Mouse (Mus musculus): ENCODE results near the gene Tspan17.
A peak's percentile ranks its signal among the peaks of the same experiment; 100 is the strongest.
"Not testable (repeated sequence)": the region's sequence is repeated elsewhere in the genome, so short reads cannot be mapped to it uniquely, and the experiment has no call there.

Gene Tspan17

GRCm38 (mm10) chr13:54765281-54766191 lies 23.6 kb upstream of the Tspan17 start:
- peak; percentile 48 for DNase-seq (ENCODE audit: low spot score)

DNA sequence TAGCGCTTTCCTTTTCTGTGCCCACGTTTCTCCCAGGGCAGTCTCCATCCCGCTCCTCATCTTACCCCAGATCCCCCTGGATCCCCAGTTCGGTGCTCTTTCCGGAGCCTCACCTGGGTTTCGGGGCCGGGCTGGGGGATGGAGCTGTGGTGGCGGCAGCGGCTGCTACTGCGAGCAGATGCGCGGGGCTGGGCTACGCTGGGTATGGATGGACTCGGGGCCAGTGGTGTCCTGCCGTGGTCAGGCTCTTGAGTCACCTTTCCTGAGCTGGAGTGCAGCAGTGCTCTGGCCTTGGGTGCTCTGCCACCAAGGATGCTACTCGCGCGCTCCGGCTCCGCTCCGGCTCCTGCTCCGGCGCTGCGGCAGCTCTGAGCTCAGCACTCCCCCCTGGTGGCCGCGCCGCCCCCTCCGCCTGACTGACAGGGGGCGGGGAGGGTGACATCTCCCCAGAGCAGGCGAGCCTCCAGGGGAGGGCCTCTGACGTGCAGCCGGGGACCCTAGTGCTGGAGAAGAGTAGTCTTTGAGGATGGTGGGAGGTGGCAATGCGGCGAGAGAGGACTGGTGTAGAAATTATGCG lies 22.9 kb upstream of the Tspan17 start, which contains the start of gene Sncb:
Gene Sncb, minus strand, starts transcription at position 404 of the 577 bp plus-strand sequence.
- DNase-seq (ENCODE audit: low spot score): peak; percentile 83

- no peak for DNase-seq (ENCODE audit: low spot score)
Observed at GRCm38 (mm10) chr13:54767012-54767411, 22.2 kb upstream of the Tspan17 start.

DNA sequence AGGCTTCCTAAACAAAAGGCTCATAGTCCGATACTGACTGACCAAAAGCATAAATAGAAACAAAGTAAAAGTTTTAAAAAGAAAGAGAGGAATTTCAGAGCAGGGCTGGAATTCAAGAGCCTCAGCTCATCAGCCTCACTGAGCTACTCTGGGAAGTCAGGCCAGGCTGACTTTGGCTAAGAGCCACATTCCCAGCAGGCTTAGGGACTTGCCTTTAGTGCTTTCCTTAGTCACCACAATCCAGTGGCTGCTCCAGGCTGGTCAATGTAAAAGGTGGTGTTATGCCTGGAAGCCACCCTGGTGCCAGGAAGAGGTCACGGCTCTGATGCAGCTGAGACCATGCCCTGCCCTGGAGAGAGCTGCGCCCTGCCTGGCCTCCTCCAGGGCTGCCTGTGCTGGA lies 8.6 kb upstream of the Tspan17 start:
- DNase-seq (ENCODE audit: low spot score): peak; percentile 71

DNA sequence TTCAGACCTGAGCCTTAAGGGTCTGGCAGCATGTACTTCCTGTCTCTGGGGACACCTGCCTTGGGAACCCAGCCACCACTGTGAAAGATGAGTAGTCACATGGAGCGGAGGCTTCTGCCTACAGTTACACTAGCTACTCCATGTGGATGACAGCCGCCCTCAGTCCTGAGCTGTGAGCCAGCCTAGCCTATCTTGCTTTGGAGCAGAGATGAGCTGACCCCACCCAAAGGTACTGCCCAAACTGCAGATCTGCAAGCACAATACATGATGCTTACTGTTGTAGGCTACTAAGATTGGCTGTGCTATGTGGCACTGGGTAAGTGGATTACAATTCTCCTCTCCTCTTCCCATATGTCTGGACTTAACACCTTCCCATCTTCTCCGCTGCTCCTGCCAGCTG lies 8.1 kb upstream of the Tspan17 start:
- no peak for DNase-seq (ENCODE audit: low spot score)

GRCm38 (mm10) chr13:54783235-54783634 lies 5.9 kb upstream of the Tspan17 start:
- DNase-seq (ENCODE audit: low spot score): no peak

DNA sequence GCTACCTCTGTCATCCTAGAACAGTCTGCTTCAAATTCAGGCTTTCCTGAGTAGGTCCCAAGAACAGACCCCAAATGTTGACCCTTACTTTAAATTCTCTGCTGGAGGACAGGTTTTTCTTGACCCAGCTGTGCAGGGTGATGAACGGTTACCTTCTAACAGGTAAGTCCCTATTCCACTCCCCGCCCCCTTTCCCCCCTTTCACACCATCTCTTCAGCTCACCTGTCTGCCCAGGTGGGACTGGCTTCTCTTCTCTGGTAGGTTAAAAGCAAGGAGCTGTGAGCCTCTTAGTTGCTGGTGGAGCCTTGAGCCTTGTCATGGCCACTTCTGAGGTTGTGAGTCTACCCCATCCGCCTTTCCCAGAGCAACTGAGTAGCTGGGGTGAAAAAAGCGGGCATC lies 5.5 kb upstream of the Tspan17 start, which contains the start of gene Eif4e1b:
Gene Eif4e1b, plus strand, starts transcription at position 301 of the 400 bp plus-strand sequence.
- no peak for DNase-seq (ENCODE audit: low spot score)

DNA sequence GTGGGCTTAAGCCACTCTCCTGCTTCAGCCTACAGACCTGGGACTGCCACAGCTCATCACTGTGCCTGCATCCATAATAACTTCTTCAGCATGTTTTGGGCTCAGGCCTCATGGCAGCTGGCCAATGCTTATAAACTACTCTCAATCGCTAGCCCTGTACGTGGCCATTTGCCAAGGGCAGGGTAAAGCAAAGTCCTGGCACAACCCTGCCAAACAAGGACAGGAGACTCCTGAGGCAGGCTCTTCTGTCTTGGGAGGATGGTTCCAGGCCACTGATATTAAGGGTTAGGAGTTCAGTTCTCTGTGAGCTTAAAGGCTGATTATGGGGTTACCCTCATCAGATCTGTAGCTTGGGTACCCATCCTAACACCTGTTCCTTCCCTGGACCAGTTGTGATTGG lies 1.6 kb upstream of the Tspan17 start:
- not testable (repeated sequence) for DNase-seq (ENCODE audit: low spot score)

DNA sequence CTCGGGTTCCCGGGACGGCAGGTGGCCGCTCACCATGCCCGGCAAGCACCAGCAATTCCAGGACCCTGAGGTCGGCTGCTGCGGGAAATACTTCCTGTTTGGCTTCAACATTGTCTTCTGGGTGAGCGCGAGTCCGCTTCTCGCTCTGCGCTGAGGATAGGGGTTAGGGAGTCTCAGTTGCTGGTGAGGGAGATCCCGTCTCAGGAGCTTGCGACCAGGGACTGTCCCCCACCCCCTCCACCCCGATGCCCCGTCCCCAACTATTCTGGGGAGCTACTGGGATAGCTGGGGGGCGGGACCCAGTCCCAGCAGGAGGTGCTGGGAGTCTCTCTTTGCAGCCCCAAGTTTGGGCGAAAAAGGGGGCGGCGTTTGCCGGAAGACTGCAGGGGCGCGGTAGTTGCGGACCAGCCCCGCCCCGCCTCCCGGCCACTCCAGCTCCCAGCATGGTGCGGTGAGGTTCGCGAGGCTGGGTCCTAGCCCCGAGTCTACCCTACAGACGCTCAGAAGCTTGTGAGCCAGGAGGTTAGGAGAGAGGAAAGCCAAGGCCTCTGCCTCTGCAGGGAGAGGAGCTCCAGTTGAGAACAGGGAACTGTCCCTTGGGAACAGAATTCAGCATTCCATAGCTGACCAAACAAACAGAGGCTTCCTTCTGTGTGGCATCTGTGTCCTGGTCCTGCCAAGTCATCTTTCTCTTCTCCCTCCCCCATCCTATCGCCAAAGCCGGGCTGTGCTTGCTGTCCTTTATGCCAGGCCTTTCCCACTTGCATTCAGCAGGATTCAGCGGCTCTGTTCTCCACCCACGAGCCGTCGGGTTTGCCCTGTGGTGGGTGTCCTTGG lies 602 bp downstream of the Tspan17 start:
- DNase-seq (ENCODE audit: low spot score): peak; percentile 83

DNA sequence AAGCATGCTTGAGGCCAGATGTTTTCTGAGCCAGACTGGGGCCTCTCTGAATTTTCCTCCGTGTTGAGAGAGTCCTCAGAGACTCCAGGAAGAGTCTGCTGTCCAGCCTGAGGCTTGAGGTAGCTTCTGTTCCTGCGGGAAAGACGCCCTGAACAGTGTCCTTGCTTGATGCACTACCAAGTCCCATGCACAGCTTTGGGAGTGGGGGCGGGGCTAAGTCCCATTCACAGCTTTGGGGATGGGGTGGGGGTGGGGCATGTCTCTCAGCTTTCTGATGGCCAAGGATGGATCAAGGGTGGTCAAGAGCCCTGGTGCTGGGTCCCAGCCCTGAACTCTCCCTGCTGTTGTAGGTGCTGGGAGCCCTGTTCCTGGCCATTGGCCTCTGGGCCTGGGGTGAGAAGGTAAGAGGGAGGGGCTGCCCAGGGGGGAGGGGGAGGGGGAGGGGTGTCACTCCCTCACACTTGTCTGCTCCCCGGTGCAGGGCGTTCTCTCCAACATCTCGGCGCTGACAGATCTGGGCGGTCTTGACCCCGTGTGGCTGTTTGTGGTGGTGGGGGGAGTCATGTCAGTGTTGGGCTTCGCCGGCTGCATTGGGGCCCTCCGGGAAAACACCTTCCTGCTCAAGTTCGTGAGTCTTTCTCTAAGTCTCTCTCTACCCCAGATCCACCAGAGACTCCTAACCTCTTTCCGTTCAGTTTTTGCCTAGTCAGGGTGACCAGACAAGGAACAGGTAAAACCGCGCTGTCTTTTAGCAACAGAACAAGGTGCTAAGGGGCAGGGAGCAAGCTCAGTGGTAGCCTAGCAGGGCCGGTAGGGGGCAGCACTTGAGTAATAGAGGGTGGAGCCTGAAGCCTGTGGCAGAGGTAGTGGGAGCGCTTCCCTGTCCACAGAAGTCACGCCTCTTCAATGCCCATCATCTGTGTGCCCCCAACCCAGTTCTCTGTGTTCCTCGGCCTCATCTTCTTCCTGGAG lies 3.4 kb downstream of the Tspan17 start:
- DNase-seq (ENCODE audit: low spot score): peak; percentile 77

DNA sequence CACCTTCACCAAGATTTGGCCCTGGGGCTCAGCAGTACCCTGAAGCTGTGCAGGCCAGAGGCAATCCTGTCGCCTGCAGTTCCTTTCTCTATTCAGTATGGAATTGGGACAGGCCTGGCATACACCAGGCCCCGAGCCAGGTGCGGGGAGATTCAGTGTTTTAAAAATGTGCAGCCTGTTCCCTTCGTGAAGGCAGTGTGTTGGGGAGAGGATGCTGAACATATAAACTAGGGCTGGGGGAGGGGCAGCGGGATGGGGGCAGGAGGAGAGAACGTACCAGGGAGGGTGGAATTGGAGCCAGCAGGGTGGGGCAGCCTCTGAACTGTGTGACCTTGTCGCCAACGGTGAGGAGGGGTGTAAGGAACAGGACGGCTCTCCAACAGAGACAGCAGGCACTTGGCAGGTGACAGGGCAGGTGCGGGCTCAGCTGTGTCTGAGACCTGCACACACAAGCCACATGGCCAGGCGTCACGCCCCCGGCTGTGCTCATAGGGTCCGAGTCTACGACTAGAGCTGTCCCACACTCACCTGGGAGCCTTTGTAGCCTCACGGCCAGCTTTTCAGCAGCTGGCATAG lies 4.9 kb downstream of the Tspan17 start:
- peak; percentile 50 for DNase-seq (ENCODE audit: low spot score)

- no peak for DNase-seq (ENCODE audit: low spot score)
Observed at GRCm38 (mm10) chr13:54794843-54795242, 5.7 kb downstream of the Tspan17 start.

- no peak for DNase-seq (ENCODE audit: low spot score)
Observed at GRCm38 (mm10) chr13:54797356-54797755, 8.2 kb downstream of the Tspan17 start.

GRCm38 (mm10) chr13:54797861-54798643 lies 8.9 kb downstream of the Tspan17 start:
- peak; percentile 49 for DNase-seq (ENCODE audit: low spot score)

- no peak for DNase-seq (ENCODE audit: low spot score)
Observed at GRCm38 (mm10) chr13:54798740-54799139, 9.6 kb downstream of the Tspan17 start.

DNA sequence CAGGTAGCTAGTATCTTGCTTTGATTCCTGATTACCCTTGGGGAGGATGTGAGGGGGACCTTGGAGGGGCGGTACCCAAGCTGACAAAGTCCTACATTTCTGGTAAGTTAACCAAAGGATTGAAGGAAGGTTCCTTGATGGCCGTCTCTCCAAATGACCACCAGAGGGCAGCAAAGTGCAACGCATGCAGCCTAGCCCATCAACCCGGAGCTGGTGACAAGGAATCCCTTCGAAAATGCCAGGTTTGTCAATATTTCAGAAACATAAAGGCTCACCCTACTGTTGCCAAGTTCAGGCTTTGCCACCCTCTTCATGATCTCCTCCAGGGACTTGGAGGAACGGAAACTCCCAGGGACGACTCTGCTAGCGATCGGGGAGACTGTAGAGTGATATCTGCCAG lies 10.5 kb downstream of the Tspan17 start:
- DNase-seq (ENCODE audit: low spot score): peak; percentile 81

GRCm38 (mm10) chr13:54800206-54800605 lies 11.0 kb downstream of the Tspan17 start:
- no peak for DNase-seq (ENCODE audit: low spot score)

DNA sequence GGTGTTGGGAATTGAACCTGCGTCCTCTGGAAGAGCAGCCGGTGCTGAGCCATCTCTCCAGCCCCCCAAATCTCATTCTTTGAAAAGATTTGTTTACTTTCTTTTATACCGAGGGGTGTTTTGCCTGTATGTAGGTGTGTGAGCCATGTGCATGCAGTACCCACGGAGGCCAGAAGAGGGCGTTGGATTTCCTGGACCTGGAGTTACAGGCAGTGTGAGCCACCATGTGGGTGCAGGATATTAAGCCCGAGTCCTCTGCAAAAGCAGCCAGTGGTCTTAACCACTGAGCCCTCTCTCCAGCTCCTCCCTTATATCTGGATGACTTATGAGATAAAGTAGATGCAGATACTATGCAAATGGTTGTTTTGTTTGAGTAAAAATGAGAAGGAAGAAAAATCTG lies 13.8 kb downstream of the Tspan17 start:
- peak; percentile 59 for DNase-seq (ENCODE audit: low spot score)

DNA sequence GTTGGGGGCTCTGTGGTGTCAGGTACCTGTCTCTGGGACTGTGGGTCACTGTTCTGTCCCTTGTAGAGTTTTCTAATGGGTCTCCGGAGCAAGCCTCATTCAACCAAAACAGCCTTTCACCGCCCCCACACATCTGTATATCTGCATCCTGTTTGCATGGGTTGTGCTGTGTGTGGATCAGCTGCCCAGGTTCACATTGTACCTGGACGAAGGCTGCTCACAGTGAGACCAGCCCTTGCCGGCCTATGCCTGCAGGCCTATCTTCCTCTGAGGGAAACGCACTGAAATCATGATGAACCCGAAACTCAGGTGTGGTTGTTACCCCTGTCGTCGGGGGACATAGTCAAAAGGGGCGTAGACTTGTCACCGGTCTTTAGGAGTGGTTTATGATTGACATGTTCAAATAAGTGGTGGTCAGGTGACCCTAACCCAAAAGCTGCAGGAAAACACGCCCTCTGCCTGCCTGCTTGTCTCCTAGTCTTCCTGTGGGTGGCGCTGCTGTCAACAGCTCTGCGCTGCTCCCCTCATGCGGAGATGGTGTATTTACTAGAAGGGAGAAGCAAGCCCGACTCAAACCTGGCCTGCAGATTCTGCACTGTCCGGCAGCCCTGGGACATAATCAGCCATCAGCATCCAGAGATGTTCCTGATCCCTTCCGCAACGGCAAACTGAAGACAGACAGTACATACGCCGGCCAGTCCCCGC lies 16.1 kb downstream of the Tspan17 start:
- peak; percentile 56 for DNase-seq (ENCODE audit: low spot score)

All from testis, postnatal 10 days (tissue).